Mouse (Mus musculus): ENCODE data around the gene Plxnd1. TPM values are rescaled to one million over a fixed set of nuclear protein-coding genes. Genes with fewer than 3 reads are reported as not detected.

Plxnd1 gene
- total RNA-seq, 2 experiments from 2014 or later, result 79.7 to 91.8 TPM

- no peak for DNase-seq (ENCODE audit: low spot score)
- intact Hi-C loops (cut with DNase I), result no loop called here
Measured at GRCm38 (mm10) chr6:116002311-116003104, 7.7 kb upstream of the Plxnd1 start.

GRCm38 (mm10) chr6:116000851-116001250 lies 6.0 kb upstream of the Plxnd1 start:
- no peak for DNase-seq (ENCODE audit: low spot score)
- intact Hi-C loops (cut with DNase I), result no loop called here

- no peak for DNase-seq (ENCODE audit: low spot score)
- intact Hi-C loops (cut with DNase I), result no loop called here
Measured at GRCm38 (mm10) chr6:115999227-115999626, 4.4 kb upstream of the Plxnd1 start.

GRCm38 (mm10) chr6:115998758-115999157 lies 4.0 kb upstream of the Plxnd1 start:
- intact Hi-C loops (cut with DNase I), result no loop called here
- DNase-seq (ENCODE audit: low spot score), result no peak

- no peak for DNase-seq (ENCODE audit: low spot score)
- intact Hi-C loops (cut with DNase I), result no loop called here
Measured at GRCm38 (mm10) chr6:115997726-115998311, 3.0 kb upstream of the Plxnd1 start.

- intact Hi-C loops (cut with DNase I), result loop anchor here (1.0 kb wide), 1 partner anchor 85 kb away; no protein-coding TSS in a partner anchor
- peak; percentile 74 for DNase-seq (ENCODE audit: low spot score)
Measured at GRCm38 (mm10) chr6:115996171-115996851, 1.5 kb upstream of the Plxnd1 start.

- DNase-seq (ENCODE audit: low spot score), result no peak
- intact Hi-C loops (cut with DNase I), result no loop called here
Measured at GRCm38 (mm10) chr6:115995531-115995941, 731 bp upstream of the Plxnd1 start.

GRCm38 (mm10) chr6:115994146-115994876 lies 494 bp downstream of the Plxnd1 start:
- intact Hi-C loops (cut with DNase I), result loop anchor here (5.0 kb wide), 3 partner anchors 37 to 147 kb away; no protein-coding TSS in a partner anchor
- DNase-seq (ENCODE audit: low spot score), result no peak

- no peak for DNase-seq (ENCODE audit: low spot score)
- intact Hi-C loops (cut with DNase I), result loop anchor here (5.0 kb wide), 3 partner anchors 36 to 146 kb away; no protein-coding TSS in a partner anchor
Measured at GRCm38 (mm10) chr6:115993463-115994145, 1.2 kb downstream of the Plxnd1 start.

GRCm38 (mm10) chr6:115992981-115993380 lies 1.8 kb downstream of the Plxnd1 start:
- intact Hi-C loops (cut with DNase I), result loop anchor here (5.0 kb wide), 3 partner anchors 36 to 146 kb away; no protein-coding TSS in a partner anchor
- DNase-seq (ENCODE audit: low spot score), result no peak

- intact Hi-C loops (cut with DNase I), result loop anchor here (5.0 kb wide), 3 partner anchors 35 to 145 kb away; no protein-coding TSS in a partner anchor
- DNase-seq (ENCODE audit: low spot score), result no peak
Measured at GRCm38 (mm10) chr6:115991881-115992620, 2.8 kb downstream of the Plxnd1 start.

GRCm38 (mm10) chr6:115991108-115991880 lies 3.5 kb downstream of the Plxnd1 start:
- no peak for DNase-seq (ENCODE audit: low spot score)
- intact Hi-C loops (cut with DNase I), result loop anchor here (5.0 kb wide), 3 partner anchors 34 to 144 kb away; no protein-coding TSS in a partner anchor

- intact Hi-C loops (cut with DNase I), result loop anchor here (5.0 kb wide), 3 partner anchors 33 to 143 kb away; no protein-coding TSS in a partner anchor
- DNase-seq (ENCODE audit: low spot score), result no peak
Measured at GRCm38 (mm10) chr6:115990479-115990878, 4.3 kb downstream of the Plxnd1 start.

GRCm38 (mm10) chr6:115990056-115990455 lies 4.7 kb downstream of the Plxnd1 start:
- no peak for DNase-seq (ENCODE audit: low spot score)
- intact Hi-C loops (cut with DNase I), result loop anchor here (5.0 kb wide), 3 partner anchors 33 to 143 kb away; no protein-coding TSS in a partner anchor

GRCm38 (mm10) chr6:115989607-115990006 lies 5.2 kb downstream of the Plxnd1 start:
- intact Hi-C loops (cut with DNase I), result loop anchor here (5.0 kb wide), 3 partner anchors 32 to 142 kb away; no protein-coding TSS in a partner anchor
- DNase-seq (ENCODE audit: low spot score), result no peak

- intact Hi-C loops (cut with DNase I), result no loop called here
- no peak for DNase-seq (ENCODE audit: low spot score)
Measured at GRCm38 (mm10) chr6:115989032-115989431, 5.8 kb downstream of the Plxnd1 start.

GRCm38 (mm10) chr6:115987096-115987747 lies 7.6 kb downstream of the Plxnd1 start:
- no peak for DNase-seq (ENCODE audit: low spot score)
- intact Hi-C loops (cut with DNase I), result no loop called here
